Mouse (Mus musculus): ENCODE data around the gene Atp2b2.

The Atp2b2 gene

DNA sequence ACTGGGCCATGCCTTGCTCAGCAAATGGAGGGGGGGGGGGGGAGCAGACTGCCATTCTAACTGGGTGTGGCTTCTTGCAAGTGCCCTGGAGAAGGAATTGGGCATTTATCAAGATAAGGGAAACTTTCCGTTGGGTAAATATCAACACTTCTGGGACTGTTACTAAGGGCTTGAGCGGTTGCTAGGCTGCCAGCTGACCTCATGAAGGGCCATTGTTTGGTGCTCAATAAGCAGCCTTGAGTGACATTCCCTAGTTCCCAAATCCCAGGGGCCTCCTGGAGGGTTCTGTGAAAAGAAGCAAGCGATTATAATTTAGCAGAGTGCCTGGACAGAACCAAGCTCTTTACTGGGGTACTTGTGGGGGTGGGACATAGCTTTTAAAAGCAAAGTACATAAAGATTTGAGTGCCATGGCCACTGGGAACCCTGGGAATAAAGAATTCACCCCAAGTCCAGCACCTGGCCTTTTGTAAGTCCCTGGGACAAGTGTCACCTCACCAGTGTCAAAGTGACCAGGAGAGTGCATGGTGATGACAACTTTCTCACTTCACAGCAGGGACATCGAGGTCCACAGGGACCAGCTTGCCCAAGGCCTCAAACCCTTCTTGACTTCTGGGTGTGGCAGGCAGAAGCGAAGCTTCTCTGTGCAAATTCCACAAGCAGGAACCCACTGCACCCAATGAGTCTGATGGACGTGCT is 105.5 kb downstream of the Atp2b2 start:
- DNase-seq, result no peak

DNA sequence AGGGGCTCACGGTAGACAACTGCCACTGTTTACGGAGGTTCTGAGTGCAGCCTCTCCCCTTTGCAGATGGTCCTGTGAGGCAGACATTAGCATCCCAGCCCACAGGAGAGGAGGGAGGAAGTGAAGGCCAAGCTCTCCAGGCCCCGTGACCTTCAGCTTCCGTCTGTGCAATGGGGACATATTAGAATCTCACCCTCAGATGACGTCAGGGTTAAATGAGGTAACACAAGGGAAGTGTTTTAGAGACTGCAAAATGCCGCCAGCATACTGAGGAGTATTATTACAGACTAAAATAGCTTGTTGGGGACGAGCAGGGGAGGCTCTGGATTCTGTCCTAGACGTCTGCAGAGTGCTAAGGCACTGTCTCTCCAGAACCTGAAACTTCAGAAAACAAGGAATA is 106.3 kb downstream of the Atp2b2 start:
- DNase-seq, result no peak

DNA sequence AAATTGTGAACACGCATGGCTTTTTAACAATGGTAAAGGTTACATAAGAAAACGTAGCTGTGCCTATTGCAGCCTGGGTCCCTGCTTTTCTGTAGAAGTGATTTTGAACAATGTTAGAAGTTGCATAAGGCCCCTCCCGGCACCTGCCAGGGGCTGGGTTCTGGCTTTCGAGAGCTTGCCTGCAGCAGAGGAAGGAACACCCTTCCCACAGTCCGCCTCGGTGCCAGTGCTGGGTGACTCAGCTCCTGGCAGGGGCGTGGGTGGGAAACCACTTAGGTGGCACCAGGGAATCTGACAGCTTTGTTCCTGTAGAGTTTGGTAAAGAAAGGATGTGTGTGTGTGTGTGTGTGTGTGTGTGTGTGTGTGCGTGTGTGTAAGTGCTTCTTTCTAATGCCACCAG is 107.7 kb downstream of the Atp2b2 start:
- DNase-seq, result no peak

DNA sequence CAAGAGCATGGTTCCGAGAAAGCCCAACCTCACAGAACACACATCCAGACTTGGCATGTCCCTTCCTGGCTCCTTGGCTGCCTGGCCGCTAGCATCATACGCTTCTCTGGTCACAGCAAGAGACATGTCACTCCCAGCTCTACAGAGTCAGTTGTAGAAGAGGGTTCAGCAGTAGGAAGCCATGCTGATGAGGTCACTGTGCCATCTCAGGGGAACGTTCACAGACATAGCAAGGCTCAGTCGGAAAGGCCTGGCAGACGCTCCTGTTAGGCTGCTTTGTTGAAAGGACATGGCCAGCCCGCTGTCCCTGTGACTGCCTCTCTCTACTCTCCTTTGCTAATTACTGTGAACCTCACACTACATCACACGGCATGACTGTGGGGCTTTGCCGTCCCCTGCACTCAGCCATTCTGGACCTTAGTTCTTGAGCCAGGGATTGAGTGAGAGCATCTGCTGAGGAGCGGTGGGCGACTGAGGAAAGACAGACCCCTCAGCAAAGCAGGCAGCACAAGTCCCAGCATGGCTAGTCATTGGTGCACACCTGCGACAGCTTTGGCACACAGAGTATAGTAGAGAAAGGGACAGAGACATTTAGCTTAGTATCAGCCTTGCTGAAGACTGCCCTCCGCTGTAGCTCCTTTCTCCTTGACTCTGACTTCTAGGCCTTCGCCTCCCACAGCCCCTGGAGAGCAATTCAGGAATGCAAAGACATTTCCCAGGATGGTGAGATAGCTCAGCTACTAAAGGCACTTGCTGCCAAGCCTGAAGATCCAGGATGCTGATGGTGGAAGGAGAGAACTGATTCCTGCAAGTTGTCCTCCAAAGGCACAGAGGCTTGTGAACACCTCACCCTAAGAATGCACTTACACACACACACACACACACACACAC is 108.9 kb downstream of the Atp2b2 start:
- no peak for DNase-seq

DNA sequence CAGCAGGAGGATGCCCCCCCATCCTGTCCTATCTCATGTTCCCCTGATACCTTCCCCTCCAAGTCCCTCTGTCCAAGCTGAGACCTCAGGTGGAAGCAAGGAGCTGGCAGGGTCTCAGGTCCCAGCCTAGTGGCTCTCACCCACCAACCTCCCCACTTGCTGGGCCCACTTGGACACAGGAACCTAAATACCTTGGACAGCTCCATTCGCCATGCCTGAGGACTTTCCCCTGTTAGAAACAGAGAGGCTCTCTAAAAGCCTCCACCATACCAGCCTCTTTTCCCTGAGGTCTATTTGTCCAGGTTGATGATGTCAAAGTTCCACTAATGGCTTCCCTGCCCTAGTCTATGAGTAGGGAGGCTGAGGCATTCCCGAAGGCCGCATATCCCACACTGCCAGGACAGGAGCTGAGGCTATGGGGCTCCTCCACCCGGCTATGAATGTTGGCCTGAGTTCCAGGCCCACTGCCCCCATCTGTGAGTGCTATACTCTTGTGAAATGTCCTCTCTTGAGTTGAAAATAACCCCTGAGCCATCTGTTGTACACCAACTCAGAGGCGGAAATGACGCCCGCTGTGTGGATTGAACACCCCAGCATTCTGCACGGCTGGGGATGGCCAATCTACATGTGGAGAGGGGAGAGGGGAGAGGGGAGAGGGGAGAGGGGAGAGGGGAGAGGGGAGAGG is 113.1 kb downstream of the Atp2b2 start:
- DNase-seq, result no peak

DNA sequence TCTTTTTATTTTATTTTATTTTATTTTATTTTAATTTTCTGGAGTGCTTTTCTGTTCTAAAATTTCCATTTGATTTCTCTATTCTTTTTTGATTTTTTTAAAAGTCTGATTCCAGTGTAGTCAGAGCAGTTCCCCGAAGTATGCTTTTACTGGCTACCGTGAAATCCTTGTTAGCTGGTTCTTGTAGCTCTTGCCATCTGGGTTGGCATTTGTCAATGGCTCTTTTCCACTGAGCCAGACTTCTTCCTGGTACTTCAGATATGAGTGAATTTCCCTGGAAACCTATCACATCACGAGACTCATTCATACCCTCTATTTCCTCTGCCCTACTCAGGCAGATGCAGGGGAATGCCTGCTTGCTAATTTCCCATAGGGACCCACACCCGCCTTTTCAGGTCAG is 119.2 kb downstream of the Atp2b2 start:
- DNase-seq, result no peak

DNA sequence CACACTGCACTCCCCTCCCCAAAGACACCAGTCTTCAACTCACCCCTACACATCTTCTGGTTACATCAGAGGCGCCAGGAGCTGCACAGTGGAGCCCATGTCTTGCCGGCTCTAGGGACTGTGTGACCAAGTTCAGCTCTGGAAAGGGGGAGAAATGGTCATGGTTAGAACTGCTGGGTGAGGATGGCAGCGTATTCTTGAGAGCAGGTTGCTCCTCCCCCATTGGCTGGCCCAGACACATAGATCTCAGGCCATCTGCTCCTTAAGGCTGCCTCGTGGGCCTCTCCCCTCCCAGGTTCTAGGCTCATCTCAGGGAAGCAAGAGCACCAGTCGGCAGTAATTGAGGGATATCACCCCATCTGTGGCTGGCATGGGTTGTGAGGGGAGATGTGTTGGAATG is 121.9 kb downstream of the Atp2b2 start:
- DNase-seq, result no peak

DNA sequence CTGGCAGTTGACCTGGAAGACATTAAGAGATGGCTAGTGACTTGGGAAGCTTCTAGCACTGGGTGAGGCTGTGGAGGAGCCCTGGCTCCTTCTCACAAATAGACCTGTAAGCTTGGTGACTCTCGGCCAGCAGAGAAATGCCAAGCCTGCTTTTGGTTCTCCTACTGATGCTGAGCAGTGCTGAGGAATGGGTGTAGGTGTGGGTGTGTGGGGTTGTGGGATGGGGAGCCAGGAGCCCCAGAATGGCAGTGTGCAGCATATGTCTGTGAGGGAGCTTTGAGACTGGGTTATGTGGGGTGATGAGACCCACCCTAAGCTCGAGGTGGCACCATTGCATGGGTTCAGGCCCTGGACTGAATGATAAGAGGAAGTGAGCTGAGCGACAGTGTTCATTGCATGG is 129.7 kb downstream of the Atp2b2 start:
- DNase-seq, result no peak

DNA sequence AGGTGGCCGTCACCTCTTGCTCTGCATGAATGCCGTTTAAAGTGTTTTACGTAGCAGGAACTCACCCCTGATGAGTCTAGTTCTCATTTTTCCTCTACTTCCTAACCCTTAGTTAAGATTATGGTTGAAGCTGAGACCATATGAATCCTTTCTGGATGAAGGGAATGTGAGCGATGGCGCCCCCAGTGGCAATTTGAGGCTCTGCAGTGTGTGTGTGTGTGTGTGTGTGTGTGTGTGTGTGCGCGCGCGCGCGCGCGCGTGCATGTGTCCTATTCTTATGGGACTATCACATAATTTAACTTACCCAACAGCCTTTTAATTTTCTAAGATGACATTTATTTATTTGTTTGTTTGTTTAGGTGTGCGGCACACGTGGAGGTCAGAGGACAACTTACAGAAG is 131.3 kb downstream of the Atp2b2 start:
- DNase-seq, result no peak

DNA sequence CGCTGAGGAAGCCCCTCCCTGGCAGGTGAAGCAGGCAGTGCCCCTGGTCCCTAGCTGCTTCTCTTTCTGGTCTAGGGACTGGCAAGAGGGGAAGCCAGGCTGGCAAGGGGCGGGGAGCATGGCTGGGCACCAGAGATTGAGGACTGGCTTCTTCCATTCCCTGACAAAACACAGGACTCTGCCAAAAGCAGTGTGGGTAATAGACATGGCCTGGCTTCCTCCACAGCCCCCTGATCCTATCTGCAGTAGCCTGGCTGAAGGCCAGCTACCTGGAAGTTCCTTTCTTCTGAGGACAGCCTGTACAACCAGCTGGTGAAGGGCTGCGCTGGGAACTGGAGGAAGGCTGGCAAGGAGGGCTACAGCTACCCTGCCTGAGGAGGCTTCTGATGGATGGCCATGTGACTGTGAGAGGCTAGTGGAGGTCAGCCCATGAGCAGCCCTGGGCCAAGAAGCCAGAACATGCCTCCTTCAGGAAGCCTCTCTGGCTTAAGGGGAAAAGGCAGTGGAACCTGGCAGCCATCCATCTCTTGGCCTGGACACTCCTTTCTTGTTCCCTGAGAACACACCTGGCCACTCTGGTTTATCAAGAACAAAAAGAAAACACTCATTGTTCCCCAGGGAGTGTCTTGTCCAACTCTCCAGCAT is 131.9 kb downstream of the Atp2b2 start:
- DNase-seq, result no peak

DNA sequence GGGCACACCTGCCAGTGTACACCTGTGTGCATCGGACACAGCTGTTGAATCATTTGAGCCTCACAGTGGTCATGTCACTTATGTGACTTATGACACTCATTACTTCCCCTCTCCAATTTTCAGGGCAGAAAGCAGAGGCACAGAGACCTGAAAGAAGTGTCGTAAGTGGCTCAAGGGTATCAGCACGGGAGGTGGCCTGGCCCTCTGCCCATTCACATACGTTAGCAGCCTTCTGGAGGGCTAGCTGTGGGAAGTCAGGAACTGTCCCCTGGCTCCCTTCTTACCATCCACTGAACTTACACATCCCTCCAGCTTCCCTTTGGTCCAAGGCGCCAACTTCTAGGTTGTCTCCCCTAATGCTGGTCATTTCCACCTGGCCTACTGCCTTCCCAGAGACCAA is 132.6 kb downstream of the Atp2b2 start:
- no peak for DNase-seq

DNA sequence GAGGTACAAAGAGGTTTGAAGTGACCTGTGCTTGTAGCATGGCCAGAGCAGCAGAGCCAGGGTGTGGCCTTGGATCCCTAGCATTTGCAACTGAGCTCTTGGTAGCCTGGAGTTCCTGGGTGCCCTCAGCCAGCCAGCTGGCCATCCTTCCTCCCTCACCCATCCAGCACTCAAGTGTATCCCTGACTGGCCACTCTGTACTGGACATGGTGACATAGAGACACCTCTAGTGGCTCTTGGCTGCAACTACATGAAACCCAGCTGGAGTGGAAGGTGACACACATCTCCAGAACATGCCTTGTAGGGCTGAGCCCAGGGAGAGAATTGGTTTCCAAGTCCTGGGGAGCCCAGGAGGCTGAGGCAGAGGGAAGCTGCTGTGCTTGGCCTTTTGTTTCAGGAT is 134.3 kb downstream of the Atp2b2 start:
- no peak for DNase-seq

DNA sequence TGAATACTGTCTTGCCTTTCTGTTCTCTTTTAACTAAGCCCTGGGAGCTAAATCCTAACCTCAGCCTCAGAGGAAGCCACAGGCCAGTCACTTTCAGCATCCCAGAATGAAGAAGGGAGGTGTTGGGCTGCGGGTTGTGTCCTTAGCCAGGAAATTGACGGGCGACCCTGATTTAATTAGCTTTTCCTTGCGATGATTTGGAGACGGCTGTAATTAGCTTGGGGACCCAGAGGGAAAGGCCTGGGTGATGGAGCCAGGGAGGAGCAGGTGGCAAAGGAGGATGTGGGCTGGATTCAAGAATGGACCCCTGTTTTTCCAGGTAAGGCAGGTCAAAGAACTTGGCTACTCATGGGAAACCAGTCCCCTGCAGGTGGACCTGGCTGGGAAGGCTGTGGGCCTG is 138.0 kb downstream of the Atp2b2 start:
- DNase-seq, result no peak

DNA sequence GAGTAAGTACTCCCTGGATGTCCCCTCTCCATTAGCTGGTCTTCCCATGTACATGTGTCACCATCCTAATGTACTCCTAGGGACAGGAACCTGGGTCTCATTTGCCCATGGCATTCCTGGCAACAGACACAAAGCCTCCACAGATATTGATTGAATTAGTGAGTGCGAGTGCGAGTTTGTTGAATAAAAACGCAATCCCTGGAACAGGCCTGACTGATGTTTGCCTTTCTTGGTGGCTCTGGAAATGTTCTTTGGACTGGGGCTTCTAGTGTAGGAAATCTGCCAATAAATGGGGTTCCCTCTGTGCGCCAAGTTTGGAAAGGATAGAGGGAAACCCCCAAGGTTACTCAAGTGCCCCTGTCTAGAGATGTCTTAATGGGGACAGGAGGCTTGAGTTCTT is 146.4 kb downstream of the Atp2b2 start:
- DNase-seq, result no peak

DNA sequence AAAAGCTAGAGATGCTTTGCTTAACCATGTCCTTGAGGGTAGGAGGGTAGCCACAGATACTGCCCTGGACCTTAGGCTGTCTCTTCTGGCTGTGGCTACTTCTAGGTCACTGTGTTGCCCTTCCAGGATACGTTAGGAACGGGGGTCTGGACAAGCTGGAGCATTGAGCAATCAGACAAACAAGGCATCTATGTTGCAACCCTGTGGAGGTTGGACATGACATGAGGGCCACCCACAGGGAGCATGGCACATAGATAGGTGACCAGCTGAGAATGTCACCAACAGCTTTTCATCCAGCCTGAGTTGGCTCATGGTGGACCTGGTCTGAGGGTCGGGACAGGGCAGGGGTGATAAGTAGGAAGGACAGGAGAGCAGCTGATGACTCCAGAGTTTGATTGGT is 148.4 kb downstream of the Atp2b2 start:
- no peak for DNase-seq

DNA sequence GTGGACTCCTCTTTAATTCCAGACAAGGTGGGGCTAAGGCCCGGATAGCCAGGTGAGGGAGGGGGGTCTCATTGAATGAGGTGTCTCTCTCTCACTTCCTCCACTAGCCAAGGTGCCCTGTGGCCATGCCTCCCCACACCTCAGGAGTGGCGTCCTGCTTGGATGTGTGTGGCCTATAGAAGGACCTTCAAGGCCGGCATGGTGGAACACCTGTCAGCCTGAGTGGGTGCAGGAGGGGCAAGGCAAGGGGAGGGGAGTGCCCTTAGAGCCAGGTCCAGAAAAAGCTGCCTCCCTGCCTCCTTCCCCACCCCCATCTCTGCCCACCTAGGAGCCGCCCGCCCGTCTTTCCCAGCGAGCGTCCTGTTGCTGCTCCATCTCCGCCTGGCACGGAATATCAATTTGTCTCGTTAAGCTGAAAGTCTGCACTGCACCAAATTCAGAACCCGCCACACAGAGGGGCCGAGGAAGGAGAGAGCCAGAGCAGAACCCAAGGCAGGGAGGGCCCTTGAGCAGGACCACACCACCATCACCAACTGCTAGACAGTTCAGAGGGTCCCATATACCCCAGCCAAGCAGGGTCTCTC is 150.2 kb downstream of the Atp2b2 start:
- no peak for DNase-seq

DNA sequence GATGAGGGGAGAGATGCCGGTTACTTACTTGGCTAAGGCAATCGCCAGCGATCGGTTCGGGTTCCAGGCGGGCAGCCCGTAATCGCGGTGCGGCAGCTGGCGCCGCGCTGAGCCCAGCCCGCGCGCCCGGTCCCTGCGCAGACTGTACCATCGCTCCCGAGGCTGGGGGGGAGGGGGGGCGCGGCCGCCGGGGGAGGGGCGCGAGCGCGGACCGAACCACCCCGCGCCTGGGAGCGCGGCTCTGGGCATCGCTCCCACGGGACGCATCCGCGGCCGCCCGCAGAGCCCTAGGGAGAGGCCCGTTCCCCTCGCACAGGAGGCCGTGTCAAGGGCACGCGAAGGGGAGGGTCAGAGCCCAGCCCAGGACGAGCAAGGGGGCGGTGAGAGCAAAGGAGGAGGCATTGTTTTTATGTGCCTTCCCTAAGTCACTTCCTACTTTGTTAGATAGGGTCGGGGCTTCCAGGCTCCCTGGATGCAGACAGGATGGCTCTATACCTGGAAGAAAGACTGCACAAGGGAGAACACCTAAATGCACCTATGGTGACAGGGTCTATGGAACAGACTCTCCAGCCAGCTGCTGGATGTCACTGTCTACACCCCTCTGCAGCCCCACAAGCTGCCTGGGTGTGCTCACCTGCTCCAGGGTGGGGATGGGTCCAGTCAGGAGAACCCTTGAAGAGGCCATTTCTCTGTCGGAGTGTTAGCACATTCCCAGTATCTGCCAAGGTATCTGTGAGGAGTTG is 151.0 kb downstream of the Atp2b2 start:
- no peak for DNase-seq

DNA sequence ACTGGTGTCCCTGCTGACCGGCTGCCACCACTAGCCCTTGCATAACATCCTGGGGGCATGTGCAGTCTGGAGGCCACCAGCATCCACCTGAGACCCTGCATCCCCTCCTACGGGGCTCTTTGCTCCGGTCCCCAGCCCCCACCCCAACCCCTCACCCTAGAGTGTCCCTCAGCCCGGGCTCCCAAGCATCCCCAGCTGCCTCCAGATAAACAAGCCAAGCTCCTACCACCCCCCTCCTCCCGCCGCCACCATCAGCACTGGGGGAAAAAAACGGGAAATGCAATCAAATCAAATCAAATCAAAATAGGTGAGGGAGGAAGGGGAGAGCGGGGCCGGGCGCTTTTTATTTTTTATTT is 151.6 kb downstream of the Atp2b2 start:
- no peak for DNase-seq

DNA sequence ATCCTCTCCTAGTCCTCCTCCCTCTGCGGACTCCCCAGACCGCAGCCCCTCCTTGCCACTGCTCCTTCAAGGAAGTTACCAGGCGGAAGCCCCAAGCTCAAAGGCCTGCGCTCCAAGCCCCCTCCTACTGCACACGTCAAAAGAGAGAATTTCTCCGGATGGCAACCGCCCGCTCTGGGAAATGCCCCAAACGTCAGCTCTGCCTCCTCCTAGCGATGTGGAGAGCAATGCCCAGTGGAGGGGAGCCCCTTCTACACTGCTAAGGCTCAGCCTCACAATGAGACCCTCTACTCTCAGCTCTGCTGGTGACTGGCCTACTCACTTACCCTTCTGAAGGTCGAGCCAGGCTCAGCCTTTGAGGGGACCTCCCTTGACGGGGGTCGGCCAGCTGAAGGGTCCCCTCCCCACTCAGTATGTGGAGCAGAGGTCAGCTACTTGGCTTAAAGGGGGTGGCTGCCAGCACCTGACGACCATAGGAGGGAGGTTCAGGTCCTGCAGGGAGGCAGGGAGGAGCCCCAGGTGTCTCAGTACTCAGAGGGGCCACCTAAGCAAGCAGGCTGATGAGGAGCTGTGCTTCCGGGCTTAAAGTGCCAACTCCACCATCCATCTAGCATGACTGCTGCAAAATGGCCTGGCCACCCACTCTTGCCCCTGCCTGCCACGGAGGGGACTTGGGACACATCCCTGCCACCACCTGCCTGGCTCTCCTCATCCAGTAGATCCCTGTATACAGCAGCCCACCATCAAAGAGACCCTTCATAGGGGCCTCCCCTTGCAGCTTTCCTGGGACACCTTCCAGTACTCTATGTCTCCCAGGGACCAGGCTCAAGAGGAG is 152.2 kb downstream of the Atp2b2 start:
- no peak for DNase-seq

DNA sequence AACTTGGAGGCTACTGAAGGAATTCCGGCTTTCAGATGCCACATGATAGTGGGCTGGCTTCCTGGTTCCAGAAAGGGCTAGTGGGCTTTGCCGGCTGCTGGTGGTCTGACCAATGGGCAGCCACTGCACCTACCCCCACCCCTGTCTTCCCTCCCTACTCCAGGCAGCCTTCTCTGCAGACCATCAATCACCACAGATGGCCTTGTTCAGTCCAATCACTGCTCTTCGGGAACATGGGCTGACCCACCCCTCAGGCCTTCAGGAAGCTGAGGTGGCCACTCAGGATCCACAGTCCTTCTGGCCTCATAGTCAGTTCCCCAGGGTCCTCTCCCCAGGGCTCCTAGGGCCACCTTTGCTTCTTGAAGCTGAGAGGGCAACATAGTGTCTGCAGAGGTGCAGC is 153.2 kb downstream of the Atp2b2 start:
- DNase-seq, result no peak

DNA sequence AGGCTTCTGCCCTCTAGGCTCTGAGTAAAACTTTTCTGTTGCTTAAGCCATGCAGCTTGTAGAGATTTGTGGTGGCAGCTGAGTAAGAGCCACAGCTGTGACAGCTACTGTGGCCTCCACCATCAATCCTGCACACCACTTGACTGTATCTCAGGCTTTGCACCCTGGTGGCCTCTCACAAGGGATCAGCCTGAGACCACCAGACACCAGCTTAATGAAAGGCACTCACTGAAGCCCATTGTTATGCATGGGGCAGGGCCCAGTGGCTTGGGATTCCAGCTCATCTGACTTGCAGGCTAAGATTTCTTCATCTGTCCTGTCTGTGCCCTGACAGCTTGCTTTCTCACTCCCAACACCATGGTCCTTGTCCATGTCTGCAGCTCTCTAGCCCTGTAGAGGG is 155.5 kb downstream of the Atp2b2 start:
- DNase-seq, result no peak
